Mouse (Mus musculus): Measurements from ENCODE around the gene Olfr1396. TPM values are rescaled to one million over a fixed set of nuclear protein-coding genes. Genes with fewer than 3 reads are reported as not detected.
A peak's percentile ranks its signal among the peaks of the same experiment; 100 is the strongest.
"Not testable (repeated sequence)": the region's sequence is repeated elsewhere in the genome, so short reads cannot be mapped to it uniquely, and the experiment has no call there.

The Olfr1396 gene
- polyA plus RNA-seq, 1 experiment from 2014 or later = not detected

DNA sequence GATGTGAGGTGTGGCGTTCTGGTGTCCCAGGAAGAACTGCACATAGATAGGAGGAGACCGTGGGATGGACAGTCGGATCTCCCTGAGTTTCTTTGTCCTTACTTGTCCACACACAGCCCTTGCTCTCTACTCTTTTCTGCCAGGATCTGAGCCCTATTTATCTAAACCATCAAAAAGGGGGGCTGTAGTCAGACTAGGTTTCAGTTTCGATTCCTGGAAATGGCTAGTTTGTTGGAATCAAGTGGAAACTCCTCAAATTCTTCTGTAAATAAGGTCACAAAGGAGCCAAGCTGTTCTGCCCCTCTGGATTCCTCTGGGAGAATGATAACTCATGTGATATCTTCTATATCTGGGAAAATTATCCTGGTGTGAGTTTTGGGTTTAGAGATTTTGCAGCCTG lies 33.3 kb downstream of the Olfr1396 start:
- H3K4me2 ChIP-seq (ENCODE audit: low read length) = no peak overlapping the region
- no peaks in the 10 kb centered on the region for H3K9me3 ChIP-seq (replicated peaks; ENCODE audit: low read length)
- no peak overlapping the region for H3K4me3 ChIP-seq (replicated peaks; ENCODE audit: low read depth, low read length)
- 0 out of 2 replicates have a peak, but pooled peaks cover 7% of the 10 kb centered on the region for H3K4me1 ChIP-seq (replicated peaks; ENCODE audit: insufficient read depth, low read length)
- no peaks in the 10 kb centered on the region for H3K27me3 ChIP-seq (ENCODE audit: insufficient read depth, low read length)
- no peak overlapping the region for H3K9ac ChIP-seq (ENCODE audit: low read depth, low read length)
- WGBS = 58% methylated on average over 4 of the region's 4 CpGs
- no peaks in the 10 kb centered on the region for H3K36me3 ChIP-seq (ENCODE audit: insufficient read depth, low read length)
- no peak for ATAC-seq (replicated peaks; ENCODE audit: low FRiP score, low read depth)
- TF ChIP-seq CTCF (IDR thresholded peaks at IDR 0.05; ENCODE audit: low read depth) = no peak
- H3K27ac ChIP-seq = peak overlapping the region; percentile 19; the same call in 1 of the 2 replicates
- peak; percentile 62 for DNase-seq (ENCODE audit: low spot score)

DNA sequence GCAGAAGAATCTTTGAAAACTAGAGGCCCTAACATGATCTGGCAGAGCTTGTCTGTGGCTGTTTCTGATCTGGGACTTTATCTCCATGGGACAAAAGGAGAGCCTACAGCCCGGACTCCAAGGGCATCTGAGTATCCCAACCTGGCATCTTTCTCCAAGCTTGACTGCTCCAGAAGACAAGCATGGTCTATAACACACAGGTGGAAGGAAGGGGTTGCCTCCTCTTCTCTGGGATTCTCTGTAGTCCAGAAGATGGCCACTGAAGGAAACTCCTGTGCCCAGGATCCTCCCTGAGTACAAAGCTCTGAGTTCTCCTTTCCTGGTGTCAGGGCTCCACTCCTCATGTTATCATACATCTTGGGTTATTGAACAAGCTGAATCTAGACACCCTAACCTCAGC lies 34.0 kb downstream of the Olfr1396 start:
- H3K9me3 ChIP-seq (replicated peaks; ENCODE audit: low read length) = no peaks in the 10 kb centered on the region
- H3K27me3 ChIP-seq (ENCODE audit: insufficient read depth, low read length) = no peaks in the 10 kb centered on the region
- ATAC-seq (replicated peaks; ENCODE audit: low FRiP score, low read depth) (no peak), DNase-seq (ENCODE audit: low spot score) (no peak)
- no peak overlapping the region for H3K4me3 ChIP-seq (replicated peaks; ENCODE audit: low read depth, low read length)
- H3K4me2 ChIP-seq (ENCODE audit: low read length) = no peak overlapping the region
- H3K36me3 ChIP-seq (ENCODE audit: insufficient read depth, low read length) = no peaks in the 10 kb centered on the region
- no peak overlapping the region for H3K9ac ChIP-seq (ENCODE audit: low read depth, low read length)
- no peak for TF ChIP-seq CTCF (IDR thresholded peaks at IDR 0.05; ENCODE audit: low read depth)
- 64% methylated on average over 1 of the region's 1 CpGs for WGBS
- 0 out of 2 replicates have a peak, but pooled peaks cover 7% of the 10 kb centered on the region for H3K4me1 ChIP-seq (replicated peaks; ENCODE audit: insufficient read depth, low read length)
- no peak overlapping the region for H3K27ac ChIP-seq

DNA sequence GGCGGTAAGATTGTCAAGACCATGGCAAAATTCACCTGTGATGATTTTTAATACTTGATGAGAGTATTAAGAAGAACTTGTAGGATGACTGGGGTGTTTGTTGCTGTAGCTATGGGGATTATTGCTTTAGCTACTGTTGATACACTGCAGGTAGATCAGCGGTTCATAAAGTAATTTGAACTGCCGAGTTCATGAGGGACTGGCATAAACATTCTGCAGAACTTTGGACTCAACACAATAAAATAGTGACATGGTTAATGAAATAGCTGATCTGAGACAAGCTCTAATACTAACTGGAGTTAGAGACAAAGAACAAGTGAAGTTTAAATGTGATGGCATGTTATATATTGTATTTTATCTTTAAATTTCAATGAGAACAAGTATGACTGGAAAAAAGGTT lies 36.0 kb downstream of the Olfr1396 start:
- Histone ChIP-seq H3K27me3 (ENCODE audit: insufficient read depth, low read length) (no peaks in the 10 kb centered on the region), H3K9ac (ENCODE audit: low read depth, low read length) (no peak overlapping the region), H3K36me3 (ENCODE audit: insufficient read depth, low read length) (no peaks in the 10 kb centered on the region), H3K4me3 (replicated peaks; ENCODE audit: low read depth, low read length) (no peak overlapping the region), H3K27ac (no peak overlapping the region), H3K4me2 (ENCODE audit: low read length) (no peak overlapping the region), H3K9me3 (replicated peaks; ENCODE audit: low read length) (no peaks in the 10 kb centered on the region), H3K4me1 (replicated peaks; ENCODE audit: insufficient read depth, low read length) (0 out of 2 replicates have a peak, but pooled peaks cover 4% of the 10 kb centered on the region)
- ATAC-seq (replicated peaks; ENCODE audit: low FRiP score, low read depth) (no peak), DNase-seq (ENCODE audit: low spot score) (no peak)
- WGBS = 73% methylated on average over 3 of the region's 3 CpGs
- no peak for TF ChIP-seq CTCF (IDR thresholded peaks at IDR 0.05; ENCODE audit: low read depth)

DNA sequence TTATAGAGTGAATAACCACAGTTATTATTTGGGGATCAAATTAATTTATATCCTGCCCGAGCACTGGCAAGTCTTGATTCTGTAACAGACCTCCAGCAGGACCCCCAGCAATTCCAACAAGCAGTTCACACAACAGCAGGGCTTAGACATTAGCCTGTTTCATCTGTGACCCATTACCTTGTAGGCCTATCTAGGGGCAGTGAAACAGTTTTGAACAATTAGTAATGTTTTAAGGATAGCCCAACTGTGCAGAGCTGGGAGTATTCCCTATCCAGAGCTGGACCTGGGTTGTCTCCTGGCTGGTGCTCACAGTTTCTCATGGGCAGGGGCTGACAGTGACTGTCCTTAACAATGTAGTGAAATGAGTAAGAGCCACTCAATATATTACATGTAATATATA lies 37.7 kb downstream of the Olfr1396 start:
- DNase-seq (ENCODE audit: low spot score) (no peak), ATAC-seq (replicated peaks; ENCODE audit: low FRiP score, low read depth) (no peak)
- no peak overlapping the region for H3K4me3 ChIP-seq (replicated peaks; ENCODE audit: low read depth, low read length)
- no peak overlapping the region for H3K4me2 ChIP-seq (ENCODE audit: low read length)
- H3K4me1 ChIP-seq (replicated peaks; ENCODE audit: insufficient read depth, low read length) = 0 out of 2 replicates have a peak, but pooled peaks cover under 1% of the 10 kb centered on the region
- no peak overlapping the region for H3K9ac ChIP-seq (ENCODE audit: low read depth, low read length)
- no peaks in the 10 kb centered on the region for H3K9me3 ChIP-seq (replicated peaks; ENCODE audit: low read length)
- H3K27me3 ChIP-seq (ENCODE audit: insufficient read depth, low read length) = no peaks in the 10 kb centered on the region
- no peak for TF ChIP-seq CTCF (IDR thresholded peaks at IDR 0.05; ENCODE audit: low read depth)
- WGBS = 71% methylated on average over 1 of the region's 1 CpGs
- H3K36me3 ChIP-seq (ENCODE audit: insufficient read depth, low read length) = no peaks in the 10 kb centered on the region
- peak overlapping the region; percentile 47; the same call in 1 of the 2 replicates for H3K27ac ChIP-seq

DNA sequence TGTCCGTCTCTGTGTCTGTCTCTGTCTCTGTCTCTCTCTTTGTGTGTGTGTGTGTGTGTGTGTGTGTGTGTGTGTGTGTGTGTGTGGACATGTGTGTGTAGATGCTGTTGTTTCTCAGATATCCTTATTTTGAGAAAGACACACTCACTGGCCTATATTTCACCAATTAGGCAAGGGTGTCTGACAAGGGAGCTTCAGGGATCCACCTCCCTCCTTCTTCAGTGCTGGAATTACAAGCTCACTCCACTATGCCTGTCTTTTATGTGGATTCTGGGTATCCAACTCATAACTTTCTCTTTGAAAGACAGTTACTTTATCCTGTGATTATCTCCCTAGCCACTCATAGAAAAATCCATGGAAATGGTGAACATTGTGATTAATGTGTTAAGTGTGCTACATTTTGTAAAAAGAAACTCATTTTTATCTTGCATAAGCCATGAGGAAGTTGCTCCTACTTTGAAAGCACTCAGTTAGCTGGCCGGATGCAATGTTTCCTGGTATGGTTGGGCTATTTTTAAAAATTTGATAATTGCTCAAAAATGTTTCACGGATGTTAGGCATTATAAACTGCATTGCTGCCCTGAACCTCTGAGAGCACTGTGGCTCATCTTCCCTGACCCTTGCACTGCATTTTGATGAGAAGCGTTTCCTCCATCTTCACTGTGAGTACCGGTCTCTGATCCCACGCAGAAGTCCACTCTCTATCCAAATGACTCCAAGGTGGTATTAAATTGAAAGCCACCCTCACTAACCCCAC lies 38.5 kb downstream of the Olfr1396 start, which contains the start of gene Ifi47:
Gene Ifi47, plus strand, starts transcription at position 587 of the 757 bp plus-strand sequence.
- ATAC-seq (replicated peaks; ENCODE audit: low FRiP score, low read depth); H3K4me3 ChIP-seq (replicated peaks; ENCODE audit: low read depth, low read length); H3K4me2 ChIP-seq (ENCODE audit: low read length); H3K27me3 ChIP-seq (ENCODE audit: insufficient read depth, low read length); H3K36me3 ChIP-seq (ENCODE audit: insufficient read depth, low read length); H3K9ac ChIP-seq (ENCODE audit: low read depth, low read length); H3K9me3 ChIP-seq (replicated peaks; ENCODE audit: low read length); H3K4me1 ChIP-seq (replicated peaks; ENCODE audit: insufficient read depth, low read length): not testable (repeated sequence)
- WGBS = 53% methylated on average over 6 of the region's 6 CpGs
- H3K27ac ChIP-seq = peak within 1 kb of the TSS; percentile 47
- peak; percentile 74 for DNase-seq (ENCODE audit: low spot score)

DNA sequence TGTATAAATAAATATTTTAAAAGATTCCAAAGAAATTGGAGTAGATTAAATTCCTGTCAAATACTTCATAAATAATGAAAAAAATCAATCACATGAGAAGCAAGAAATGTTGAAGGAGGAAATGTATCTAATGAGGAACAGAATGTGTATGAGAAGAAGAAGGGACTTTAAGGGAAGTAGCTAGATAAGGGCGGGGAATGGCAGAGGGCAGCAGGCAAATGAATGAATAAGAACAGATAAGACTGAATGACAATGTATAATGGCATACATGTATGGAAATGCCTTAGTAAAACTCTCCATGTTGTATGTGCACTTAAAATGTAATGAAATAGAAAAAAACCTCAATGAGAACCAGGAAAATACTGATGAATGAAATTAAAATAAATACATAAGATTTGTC lies 46.3 kb downstream of the Olfr1396 start:
- Histone ChIP-seq H3K9me3 (replicated peaks; ENCODE audit: low read length) (no peaks in the 10 kb centered on the region), H3K4me1 (replicated peaks; ENCODE audit: insufficient read depth, low read length) (no peaks in the 10 kb centered on the region), H3K27me3 (ENCODE audit: insufficient read depth, low read length) (no peaks in the 10 kb centered on the region), H3K36me3 (ENCODE audit: insufficient read depth, low read length) (no peaks in the 10 kb centered on the region), H3K9ac (ENCODE audit: low read depth, low read length) (no peak overlapping the region), H3K4me2 (ENCODE audit: low read length) (no peak overlapping the region), H3K4me3 (replicated peaks; ENCODE audit: low read depth, low read length) (no peak overlapping the region), H3K27ac (no peak overlapping the region)
- no peak for TF ChIP-seq CTCF (IDR thresholded peaks at IDR 0.05; ENCODE audit: low read depth)
- 97% methylated on average over 1 of the region's 1 CpGs for WGBS
- ATAC-seq (replicated peaks; ENCODE audit: low FRiP score, low read depth) (no peak), DNase-seq (ENCODE audit: low spot score) (no peak)

DNA sequence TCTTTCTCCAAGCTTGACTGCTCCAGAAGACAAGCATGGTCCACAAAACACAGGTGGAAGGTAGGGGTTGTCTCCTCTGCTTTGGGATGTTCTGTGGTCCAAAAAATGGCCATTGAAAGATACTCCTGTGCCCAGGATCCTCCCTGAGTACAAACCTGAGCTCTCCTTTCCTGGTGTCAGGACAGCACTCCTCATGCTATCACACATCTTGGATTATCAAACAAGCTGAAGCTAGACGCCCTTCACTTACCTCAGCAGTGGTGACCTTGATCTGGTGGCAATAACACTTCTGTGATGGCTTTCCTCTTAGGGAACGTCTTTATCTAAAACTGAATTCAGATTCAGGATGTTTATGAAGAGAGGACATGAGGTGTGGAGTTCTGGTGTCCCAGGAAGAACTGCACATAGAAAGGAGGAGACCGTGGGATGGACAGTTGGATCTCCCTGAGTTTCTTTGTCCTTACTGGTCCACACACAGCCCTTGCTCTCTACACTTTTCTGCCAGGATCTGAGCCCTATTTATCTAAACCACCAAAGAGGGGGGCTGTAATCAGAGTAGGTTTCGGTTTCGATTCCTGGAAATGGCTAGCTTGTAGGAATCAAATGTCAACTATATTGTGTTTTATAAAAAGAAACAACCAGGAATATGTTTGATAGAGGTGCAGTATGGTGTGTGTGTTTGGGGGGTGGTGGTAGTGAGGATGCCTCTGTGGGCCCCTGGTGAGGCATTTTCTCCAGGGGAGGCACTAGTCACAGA lies 50.8 kb downstream of the Olfr1396 start, which contains the start of gene Tgtp2:
Gene Tgtp2, minus strand, starts transcription at position 494 of the 757 bp plus-strand sequence.
- H3K9ac ChIP-seq (ENCODE audit: low read depth, low read length); H3K9me3 ChIP-seq (replicated peaks; ENCODE audit: low read length); ATAC-seq (replicated peaks; ENCODE audit: low FRiP score, low read depth); H3K27ac ChIP-seq; H3K27me3 ChIP-seq (ENCODE audit: insufficient read depth, low read length); H3K4me2 ChIP-seq (ENCODE audit: low read length); H3K4me1 ChIP-seq (replicated peaks; ENCODE audit: insufficient read depth, low read length); H3K4me3 ChIP-seq (replicated peaks; ENCODE audit: low read depth, low read length); H3K36me3 ChIP-seq (ENCODE audit: insufficient read depth, low read length); DNase-seq (ENCODE audit: low spot score): not testable (repeated sequence)
- WGBS = 74% methylated on average over 5 of the region's 5 CpGs

DNA sequence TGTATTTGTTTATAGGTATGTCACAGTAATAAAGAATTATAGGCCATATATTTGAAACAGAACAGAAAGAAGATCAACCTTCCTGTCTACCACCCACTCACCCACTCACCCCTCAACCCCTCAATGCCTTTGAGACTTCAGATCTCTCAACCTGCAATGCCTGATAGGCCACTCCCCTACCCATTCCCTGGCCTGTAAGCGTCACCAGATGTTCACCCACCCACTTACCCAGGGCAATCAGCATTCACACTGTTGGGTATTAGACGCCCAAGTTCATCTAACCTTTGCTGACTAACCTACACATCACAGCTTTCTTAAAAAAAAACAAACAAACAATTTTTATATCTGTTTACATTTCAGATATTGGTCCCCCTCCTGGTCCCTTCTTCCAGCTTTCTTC lies 52.8 kb downstream of the Olfr1396 start:
- not testable (repeated sequence) for H3K36me3 ChIP-seq (ENCODE audit: insufficient read depth, low read length); ATAC-seq (replicated peaks; ENCODE audit: low FRiP score, low read depth); H3K9ac ChIP-seq (ENCODE audit: low read depth, low read length)

DNA sequence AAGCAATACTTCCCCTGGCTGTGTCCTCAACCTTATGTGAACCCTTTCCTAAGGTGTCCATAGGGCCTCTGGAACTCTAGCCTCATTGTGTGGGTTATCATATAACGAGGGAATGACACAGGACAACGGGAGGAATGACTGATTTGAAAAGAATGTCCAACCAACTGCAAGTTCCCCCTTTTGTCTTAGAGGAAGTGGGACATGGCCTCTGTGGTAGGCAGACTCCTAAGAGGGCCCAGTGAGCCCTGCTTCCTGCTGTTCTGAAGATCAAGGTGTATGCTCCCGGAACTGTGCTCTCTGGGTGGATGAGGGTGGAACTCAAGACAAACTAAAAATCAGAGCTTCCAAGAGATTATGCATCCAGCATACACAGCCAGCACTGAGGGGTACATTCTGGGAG lies 54.6 kb downstream of the Olfr1396 start:
- not testable (repeated sequence) for DNase-seq (ENCODE audit: low spot score); H3K4me2 ChIP-seq (ENCODE audit: low read length); H3K36me3 ChIP-seq (ENCODE audit: insufficient read depth, low read length); H3K4me1 ChIP-seq (replicated peaks; ENCODE audit: insufficient read depth, low read length); H3K27ac ChIP-seq; H3K9ac ChIP-seq (ENCODE audit: low read depth, low read length); ATAC-seq (replicated peaks; ENCODE audit: low FRiP score, low read depth); H3K27me3 ChIP-seq (ENCODE audit: insufficient read depth, low read length); H3K9me3 ChIP-seq (replicated peaks; ENCODE audit: low read length); H3K4me3 ChIP-seq (replicated peaks; ENCODE audit: low read depth, low read length)
- WGBS = 69% methylated on average over 2 of the region's 3 CpGs

More for the DNA sequence above, 52.8 kb downstream of the Olfr1396 start:
- 52% methylated on average over 1 of the region's 2 CpGs for whole genome bisulfite sequencing
- DNase-seq (ENCODE audit: low spot score); H3K4me3 ChIP-seq (replicated peaks; ENCODE audit: low read depth, low read length); H3K4me1 ChIP-seq (replicated peaks; ENCODE audit: insufficient read depth, low read length); H3K4me2 ChIP-seq (ENCODE audit: low read length); H3K9me3 ChIP-seq (replicated peaks; ENCODE audit: low read length); H3K27ac ChIP-seq; H3K27me3 ChIP-seq (ENCODE audit: insufficient read depth, low read length): not testable (repeated sequence)

Measured in kidney, postnatal 0 days (tissue).